Mouse (Mus musculus) mature B cell (primary cell): ENCODE results near the gene Pdzd7.

Source experiments
- in situ Hi-C: fragments of 300-500 bp; cut with MboI; formaldehyde crosslinking; loops from 2 replicates; pipeline ENCODE4 v1.14.3; 2019

Pdzd7 gene

DNA sequence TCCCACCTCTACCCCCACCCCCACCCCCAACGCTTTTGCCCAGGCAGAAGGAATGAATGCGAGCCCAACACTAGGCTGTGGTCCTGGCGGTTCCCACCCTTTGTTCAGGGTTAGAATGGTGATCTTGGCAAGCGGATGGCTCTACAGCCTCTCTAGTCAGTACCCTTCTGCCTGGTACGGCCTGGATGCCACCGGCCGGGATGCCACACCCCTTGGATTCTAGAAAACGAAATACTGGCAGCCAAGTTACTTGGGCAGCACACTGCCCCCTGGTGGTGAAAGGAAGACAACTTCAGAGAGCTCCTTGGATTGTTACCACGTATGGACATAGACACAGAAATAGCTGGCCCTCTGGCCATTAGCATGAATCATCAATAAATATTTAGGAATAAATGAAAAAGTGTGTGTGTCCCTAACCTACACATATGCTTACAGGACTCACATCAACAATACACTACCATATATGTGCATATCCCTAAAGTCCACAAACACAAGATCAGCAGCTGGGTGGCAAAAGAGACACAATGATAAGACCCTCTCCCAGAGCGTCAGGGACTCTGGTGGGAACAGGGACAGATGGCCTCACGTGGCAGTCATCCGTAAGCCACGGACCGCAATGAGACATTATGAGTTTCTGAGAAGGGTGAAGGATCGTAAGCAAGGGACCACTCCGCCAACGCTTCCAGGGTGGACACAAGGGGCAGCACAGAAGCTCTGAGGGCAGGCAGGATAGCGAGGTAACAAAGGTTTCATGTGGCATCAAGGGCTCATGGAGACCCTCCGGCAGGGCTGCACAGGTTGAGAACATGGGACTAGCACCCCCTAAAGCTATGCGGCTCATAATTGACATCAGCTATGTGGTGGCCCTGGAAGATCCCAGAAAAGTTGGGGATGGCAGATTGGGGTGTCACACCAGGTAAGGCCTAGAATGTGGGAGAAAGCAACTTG, 14.5 kb downstream of the Pdzd7 start:
- in situ Hi-C loops, result no loop called here

GRCm38 (mm10) chr19:45030111-45030510, 15.4 kb downstream of the Pdzd7 start:
- in situ Hi-C loops, result no loop called here

DNA sequence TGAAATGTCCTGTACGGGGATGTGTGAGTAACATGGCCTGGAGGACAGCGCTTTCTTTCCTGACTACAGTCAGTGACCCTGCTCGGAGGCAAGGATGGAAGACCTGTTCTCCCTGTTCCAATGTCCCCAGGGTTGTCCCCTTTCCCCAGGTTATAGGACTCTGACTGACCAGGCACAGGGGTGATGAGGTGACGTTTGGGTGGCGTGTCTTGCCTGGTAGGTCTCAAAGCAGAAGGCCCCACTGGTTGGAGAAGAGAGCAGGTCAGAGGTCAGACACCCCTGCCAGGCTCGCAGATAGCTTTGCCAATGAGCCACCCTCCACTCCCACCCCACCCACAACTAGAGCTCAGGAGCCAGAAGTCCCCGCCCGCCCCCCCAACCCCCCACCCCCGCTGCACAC, 15.9 kb downstream of the Pdzd7 start:
- in situ Hi-C loops, result no loop called here

DNA sequence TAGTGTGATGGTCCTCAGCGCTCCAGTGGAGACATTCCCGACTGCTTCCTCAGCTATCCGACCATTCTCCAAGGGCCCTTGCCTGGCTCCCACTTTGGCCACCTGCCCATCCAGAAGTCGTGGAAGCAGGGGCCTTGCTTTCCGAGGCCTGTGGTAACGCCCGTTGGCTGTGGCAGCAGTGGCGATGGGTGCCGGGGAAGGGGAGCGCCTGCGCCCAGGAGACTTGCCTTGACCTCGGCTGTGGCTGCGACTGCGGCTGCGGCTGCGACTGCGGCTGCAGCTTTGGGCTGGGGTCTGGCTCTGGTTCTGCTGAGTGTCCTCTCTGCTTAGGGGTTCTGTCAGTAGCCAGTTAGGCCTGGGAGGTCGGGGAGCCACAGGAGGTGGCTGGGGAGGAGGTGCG, 16.8 kb downstream of the Pdzd7 start:
- in situ Hi-C loops, result no loop called here

DNA sequence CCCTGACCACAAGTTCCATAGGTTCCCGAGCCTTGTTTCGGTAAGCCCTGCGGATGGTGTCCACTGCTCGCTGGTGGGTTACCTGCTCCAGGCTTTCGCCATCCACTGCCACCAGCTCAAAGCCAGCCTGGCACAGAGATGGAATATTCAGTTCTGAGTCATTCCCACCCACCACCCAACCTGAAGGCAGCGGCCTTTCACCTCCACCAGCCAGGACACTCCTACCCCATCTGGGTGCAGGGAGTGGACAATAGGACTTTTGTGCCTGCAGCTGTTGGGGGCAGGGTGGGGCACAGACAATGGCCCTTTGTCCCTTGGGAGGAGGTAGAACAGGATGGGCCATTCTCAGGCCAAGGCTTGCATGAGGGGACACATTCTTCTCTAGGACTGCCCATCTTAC, 17.7 kb downstream of the Pdzd7 start:
- in situ Hi-C loops, result no loop called here

- in situ Hi-C loops, result no loop called here
These were observed 18.4 kb downstream of the Pdzd7 start for GRCm38 (mm10) chr19:45026958-45027670.

DNA sequence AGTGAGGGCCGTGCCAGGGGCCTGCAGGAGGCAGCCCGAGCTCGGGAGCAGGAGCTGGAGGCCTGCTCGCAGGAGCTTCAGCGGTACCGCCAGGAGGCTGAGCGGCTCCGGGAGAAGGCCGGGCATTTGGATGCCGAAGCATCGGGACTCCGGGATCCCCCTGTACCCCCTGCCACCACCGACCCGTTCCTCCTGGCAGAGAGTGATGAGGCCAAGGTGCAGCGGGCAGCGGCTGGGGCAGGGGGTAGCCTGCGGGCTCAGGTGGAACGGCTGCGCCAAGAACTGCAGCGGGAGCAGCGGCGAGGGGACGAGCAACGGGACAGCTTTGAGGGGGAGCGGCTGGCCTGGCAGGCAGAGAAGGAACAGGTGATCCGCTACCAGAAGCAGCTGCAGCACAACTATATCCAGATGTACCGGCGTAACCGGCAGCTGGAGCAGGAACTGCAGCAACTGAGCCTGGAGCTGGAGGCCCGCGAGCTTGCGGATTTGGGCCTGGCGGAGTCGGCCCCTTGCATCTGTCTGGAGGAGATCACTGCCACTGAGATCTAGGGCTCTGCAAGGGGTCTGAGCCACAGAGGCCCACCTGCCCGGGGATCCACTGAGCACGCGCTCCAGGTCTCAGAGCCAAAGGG, 19.5 kb downstream of the Pdzd7 start:
- in situ Hi-C loops, result no loop called here

DNA sequence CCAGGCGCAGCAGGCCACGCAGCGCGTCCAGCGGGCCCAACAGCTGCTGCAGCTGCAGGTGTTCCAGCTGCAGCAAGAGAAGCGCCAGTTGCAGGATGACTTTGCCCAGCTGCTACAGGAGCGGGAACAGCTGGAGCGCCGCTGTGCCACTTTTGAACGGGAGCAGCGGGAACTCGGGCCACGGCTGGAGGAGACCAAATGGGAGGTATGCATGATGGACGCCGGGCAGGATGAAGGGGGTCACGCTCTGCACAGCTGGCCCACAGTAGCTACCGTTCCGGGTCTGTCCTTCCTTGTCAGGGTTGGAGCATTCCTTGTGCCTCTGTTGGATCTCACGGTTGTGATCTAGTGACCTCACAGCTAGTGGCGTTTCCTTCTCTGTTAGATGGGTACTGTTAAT, 20.7 kb downstream of the Pdzd7 start:
- in situ Hi-C loops, result no loop called here

DNA sequence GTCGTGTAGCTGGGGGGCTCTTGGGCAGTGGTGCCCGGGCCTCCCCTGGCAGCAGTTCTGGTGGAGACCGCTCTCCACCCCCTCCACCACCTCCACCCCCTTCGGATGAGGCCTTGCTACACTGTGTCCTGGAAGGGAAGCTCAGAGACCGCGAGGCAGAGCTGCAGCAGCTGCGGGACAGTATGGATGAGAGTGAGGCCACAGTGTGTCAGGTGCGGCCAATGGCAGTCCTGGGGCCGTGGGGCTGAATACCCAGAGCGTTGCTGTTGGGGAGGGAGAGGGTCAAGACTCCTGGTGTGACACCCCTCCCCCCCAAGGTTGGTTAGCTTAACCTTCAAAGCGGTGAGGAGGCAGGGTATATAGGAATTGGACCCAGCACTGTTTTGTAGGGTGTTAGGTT, 21.5 kb downstream of the Pdzd7 start:
- in situ Hi-C loops, result no loop called here

DNA sequence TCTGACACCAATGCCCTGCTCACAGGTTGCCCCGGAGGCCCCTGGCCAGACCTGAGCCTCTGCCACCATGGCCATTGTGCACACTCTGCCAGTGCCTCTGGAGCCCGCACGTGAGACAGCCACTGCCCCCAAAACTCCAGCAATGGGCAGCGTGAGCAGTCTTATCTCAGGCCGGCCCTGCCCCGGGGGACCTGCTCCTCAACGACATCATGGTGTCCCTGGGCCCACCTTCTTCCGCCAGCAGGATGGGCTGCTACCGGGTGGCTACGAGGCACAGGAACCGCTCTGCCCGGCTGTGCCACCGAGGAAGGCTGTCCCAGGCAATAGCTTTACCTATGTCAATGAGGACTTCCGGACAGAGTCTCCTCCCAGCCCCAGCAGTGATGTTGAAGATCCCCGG, 24.2 kb downstream of the Pdzd7 start:
- in situ Hi-C loops, result no loop called here

- in situ Hi-C loops, result no loop called here
These were observed 25.2 kb downstream of the Pdzd7 start for GRCm38 (mm10) chr19:45020348-45020747.

- in situ Hi-C loops, result no loop called here
These were observed 27.1 kb downstream of the Pdzd7 start for GRCm38 (mm10) chr19:45018351-45018831.

- in situ Hi-C loops, result no loop called here
These were observed 27.6 kb downstream of the Pdzd7 start for GRCm38 (mm10) chr19:45017909-45018308.

GRCm38 (mm10) chr19:45017216-45017771, 28.2 kb downstream of the Pdzd7 start:
- in situ Hi-C loops, result no loop called here

GRCm38 (mm10) chr19:45016341-45017215, 28.9 kb downstream of the Pdzd7 start:
- in situ Hi-C loops, result no loop called here

GRCm38 (mm10) chr19:45015518-45016281, 29.8 kb downstream of the Pdzd7 start:
- in situ Hi-C loops, result no loop called here

DNA sequence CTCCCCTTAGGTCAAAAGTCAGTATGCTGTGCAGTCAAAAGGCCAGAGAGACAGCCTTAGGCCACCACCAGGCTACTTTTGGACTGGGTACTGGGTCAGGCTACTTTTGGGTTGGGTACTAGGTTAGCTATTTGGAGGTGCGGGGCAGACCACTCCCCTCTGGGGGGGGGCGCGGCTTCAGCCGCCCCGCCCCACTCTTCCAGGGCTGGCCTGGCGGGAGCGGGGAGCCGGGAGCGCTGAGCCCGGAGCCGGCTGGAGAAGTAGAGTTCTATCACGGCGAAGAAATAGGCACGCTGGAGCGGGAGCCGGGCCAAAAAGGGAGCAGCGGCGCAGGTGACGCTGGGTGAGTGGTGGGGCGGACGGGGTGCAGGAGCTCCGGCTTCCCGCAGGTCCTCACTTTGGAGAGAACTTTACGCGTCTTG, 30.5 kb downstream of the Pdzd7 start:
- in situ Hi-C loops, result no loop called here

- in situ Hi-C loops, result no loop called here
These were observed 31.1 kb downstream of the Pdzd7 start, which contains the start of gene Lzts2 for GRCm38 (mm10) chr19:45014335-45014971. Lzts2 (plus strand) TSS chr19:45014414.

DNA sequence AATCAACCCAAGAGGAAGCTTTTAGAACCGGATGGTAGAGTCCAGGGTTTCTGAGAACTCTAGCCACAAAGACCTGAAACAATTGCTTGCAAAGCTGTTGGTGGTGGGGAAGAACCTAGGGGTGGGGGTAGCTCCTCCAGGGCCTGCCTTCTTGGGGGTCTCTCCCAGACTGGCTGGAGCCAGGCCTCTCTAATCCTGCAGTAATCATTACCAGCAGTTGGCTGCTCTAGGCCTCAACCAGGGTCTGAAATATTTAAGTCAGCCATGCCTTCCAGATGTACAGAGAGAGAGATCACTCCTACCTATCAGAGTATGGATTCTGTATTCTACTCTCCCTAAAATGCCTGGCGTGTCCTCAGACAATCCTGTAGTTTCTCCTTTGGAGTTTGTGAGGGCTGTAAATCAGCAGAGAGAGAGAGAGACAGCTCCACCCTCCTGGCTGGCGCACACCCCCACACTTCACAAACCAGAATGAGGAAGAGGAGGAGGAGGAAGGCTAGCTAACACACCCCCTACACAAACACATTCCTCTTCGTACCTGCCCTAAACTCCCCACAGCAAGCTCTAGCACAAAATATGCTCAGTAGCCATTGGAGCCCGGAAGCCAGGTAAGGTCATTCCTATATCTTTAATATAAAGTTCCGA, 31.8 kb downstream of the Pdzd7 start:
- in situ Hi-C loops, result no loop called here
